Mouse (Mus musculus) lung, adult 10 weeks (tissue): ENCODE measurements around the gene Foxs1. TPM values are rescaled to one million over a fixed set of nuclear protein-coding genes. Genes with fewer than 3 reads are reported as not detected.

Experiments
- polyA plus RNA-seq: library from polyadenylated mRNA; stranded (reverse); fragments of 350-450 nt; fragmentation: Illumina TruSeq; extraction: RNeasy Lipid Tissue Mini Kit (QIAGEN cat#74804); gene quantifications from one replicate; pipeline ENCODE4 v1.2.3, GENCODE M21; 2014; ENCODE audit warnings: low read depth, low replicate concordance; ENCODE audit not compliant: insufficient read depth

Foxs1 gene
- 5.9 TPM for polyA plus RNA-seq

GRCm38 (mm10) chr2:152933048-152933447 is at the start of gene Foxs1:
Gene Foxs1 (minus strand): TSS chr2:152933208.

GRCm38 (mm10) chr2:152962091-152962793 is 29.2 kb upstream of the Foxs1 start, which contains the start of gene Ttll9:
Gene Ttll9 (plus strand): TSS chr2:152962485.

GRCm38 (mm10) chr2:152951065-152951849 is 18.2 kb upstream of the Foxs1 start, which contains the start of gene Dusp15:
Gene Dusp15 (minus strand): TSS chr2:152951698.

DNA sequence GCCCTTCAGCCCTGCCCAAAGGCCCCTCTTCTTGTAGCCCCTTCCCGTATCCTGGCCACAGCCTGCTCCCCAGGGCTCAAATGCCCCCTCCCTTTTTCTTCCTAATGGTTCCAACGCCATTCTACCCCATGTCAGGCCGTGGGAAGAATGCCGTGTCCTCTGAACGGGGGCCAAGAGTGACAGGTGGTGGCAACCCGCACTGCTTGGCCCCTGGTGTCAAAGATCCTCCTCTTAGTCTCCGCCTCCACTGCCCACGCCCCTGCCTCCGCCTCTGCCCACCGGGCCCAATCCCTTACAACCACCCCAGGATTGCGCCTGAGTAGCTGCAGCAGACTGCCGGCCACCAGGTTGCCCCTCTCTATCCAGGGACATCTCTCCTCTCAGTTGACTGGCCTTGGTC is 22.0 kb downstream of the Foxs1 start, which contains the start of gene Mylk2:
Mylk2 (plus strand) TSS at position 322 of the 400 bp plus-strand sequence.

Other genes with a start within 250 kb of the Foxs1 start
- gene Mcts2, start 246.2 kb downstream of the Foxs1 start, polyA plus RNA-seq, result 6.4 TPM
- gene Id1, start 197.0 kb downstream of the Foxs1 start, polyA plus RNA-seq, result 241 TPM
- 150 TPM for gene Cox4i2, start 179.0 kb downstream of the Foxs1 start, polyA plus RNA-seq
- gene Bcl2l1, start 101.5 kb downstream of the Foxs1 start, polyA plus RNA-seq, result 66.6 TPM
- 1.0 TPM for gene Tpx2, start 85.2 kb downstream of the Foxs1 start, polyA plus RNA-seq
- 0.24 TPM for gene Mylk2, start 21.9 kb downstream of the Foxs1 start, polyA plus RNA-seq
- not detected for gene Dusp15, start 18.5 kb upstream of the Foxs1 start, polyA plus RNA-seq
- 2.7 TPM for gene Ttll9, start 29.3 kb upstream of the Foxs1 start, polyA plus RNA-seq
- 90.4 TPM for gene Pdrg1, start 82.2 kb upstream of the Foxs1 start, polyA plus RNA-seq
- not detected for gene Xkr7, start 98.6 kb upstream of the Foxs1 start, polyA plus RNA-seq
- gene Ccm2l, start 132.7 kb upstream of the Foxs1 start, polyA plus RNA-seq, result 20.7 TPM
- 34.3 TPM for gene Hck, start 175.3 kb upstream of the Foxs1 start, polyA plus RNA-seq
- gene Tm9sf4, start 228.1 kb upstream of the Foxs1 start, polyA plus RNA-seq, result 20.0 TPM